Mouse (Mus musculus) midbrain, postnatal 0 days (tissue): ENCODE results near the gene Tmem161a. TPM values are rescaled to one million over a fixed set of nuclear protein-coding genes. Genes with fewer than 3 reads are reported as not detected.

Source experiments
- ATAC-seq: fragments of 200-750 bp; cut with Nextera tagmentation; 2 replicates; pipeline ENCODE4 v1.8.0; 2017; ENCODE audit warnings: moderate number of reproducible peaks, mild to moderate bottlenecking, moderate TSS enrichment, moderate library complexity; ENCODE audit not compliant: low FRiP score
- DNase-seq: peaks from one replicate; pipeline ENCODE4 v3.0.0-alpha.2; 2015; ENCODE audit warnings: low spot score
- H3K27ac ChIP-seq: fragments of 300-500 bp; sonication (generic); 2 replicates; pipeline ENCODE4 v1.5.1; 2014; ENCODE audit warnings: low read depth, mild to moderate bottlenecking, low read length, mixed read lengths
- H3K27me3 ChIP-seq: fragments of 300-500 bp; sonication (generic); 2 replicates; pipeline ENCODE4 v1.6.1; 2014; ENCODE audit warnings: low read length, control low read depth, mixed read lengths; ENCODE audit not compliant: insufficient read depth
- H3K36me3 ChIP-seq: fragments of 300-500 bp; sonication (generic); 2 replicates; pipeline ENCODE4 v1.6.1; 2014; ENCODE audit warnings: low read length, control low read depth, mixed read lengths; ENCODE audit not compliant: insufficient read depth
- H3K4me1 ChIP-seq: fragments of 300-500 bp; sonication (generic); 2 replicates; pipeline ENCODE4 v1.6.1; 2014; ENCODE audit warnings: mild to moderate bottlenecking, control low read depth, antibody characterized with exemption, low read length, mixed read lengths; ENCODE audit not compliant: insufficient read depth
- H3K4me2 ChIP-seq: fragments of 300-500 bp; sonication (generic); 2 replicates; pipeline ENCODE4 v1.6.1; 2014; ENCODE audit warnings: low read depth, mild to moderate bottlenecking, low read length, mixed read lengths; ENCODE audit not compliant: poor library complexity, severe bottlenecking
- H3K4me3 ChIP-seq: fragments of 300-500 bp; sonication (generic); 2 replicates; pipeline ENCODE4 v1.5.1; 2014; ENCODE audit warnings: low read depth, mild to moderate bottlenecking, low read length, moderate library complexity
- H3K9ac ChIP-seq: fragments of 300-500 bp; sonication (generic); replicated peaks from 2 replicates; pipeline ENCODE4 v1.6.1; 2014; ENCODE audit warnings: mild to moderate bottlenecking, low read length, moderate library complexity, mixed read lengths; ENCODE audit not compliant: poor library complexity, severe bottlenecking
- H3K9me3 ChIP-seq: fragments of 300-500 bp; sonication (generic); 2 replicates; pipeline ENCODE4 v1.6.1; 2016; ENCODE audit warnings: low read length, control low read depth
- CTCF ChIP-seq: IDR thresholded peaks from 2 replicates; pipeline ENCODE4 v1.5.1; 2016; ENCODE audit warnings: antibody characterized with exemption, mild to moderate bottlenecking
- WGBS: fragments of 180-500 bp; shearing (Covaris S2); extraction: QIAGEN DNeasy Blood & Tissue Kit; methylation state at CpG from one replicate; pipeline ENCODE4 v1.1.7; 2014; 5-methylcytosine and 5-hydroxymethylcytosine counted together
- polyA plus RNA-seq: library from polyadenylated mRNA; unstranded; fragments of >200 nt; fragmentation: Nextera tagmentation; extraction: Ambion mirVana; gene quantifications from 2 replicates; pipeline ENCODE4 v1.2.1, GENCODE M21; 2015
- total RNA-seq: library from RNA; depleted of rRNA; stranded (reverse); fragments of >200 nt; gene quantifications from 2 replicates; pipeline ENCODE4 v1.2.3, GENCODE M21; 2014

Tmem161a gene
- total and polyA plus RNA-seq, 2 experiments from 2014 or later, result 49.5 to 64.8 TPM

DNA sequence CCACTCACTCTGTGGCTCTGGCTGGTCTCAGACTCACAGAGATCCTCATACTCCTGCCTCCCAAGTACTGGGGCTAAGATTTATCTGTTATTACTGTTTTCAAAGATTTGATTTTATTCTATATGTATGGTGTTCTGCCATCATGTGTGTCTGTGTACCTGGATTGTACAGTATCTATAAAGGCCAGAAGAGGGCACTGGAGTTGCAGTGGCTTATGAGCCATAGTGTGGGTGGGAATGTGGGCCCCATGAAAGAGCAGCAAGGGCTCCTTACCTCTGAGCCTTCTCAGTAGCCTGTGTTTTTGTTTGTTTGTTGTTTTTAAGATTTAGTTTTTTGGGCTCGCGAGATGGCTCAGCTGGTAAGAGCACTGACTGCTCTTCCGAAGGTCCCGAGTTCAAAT, 6.9 kb downstream of the Tmem161a start:
- no peak for DNase-seq
- peaks cover 22% of the 10 kb centered on the region for H3K36me3 ChIP-seq

DNA sequence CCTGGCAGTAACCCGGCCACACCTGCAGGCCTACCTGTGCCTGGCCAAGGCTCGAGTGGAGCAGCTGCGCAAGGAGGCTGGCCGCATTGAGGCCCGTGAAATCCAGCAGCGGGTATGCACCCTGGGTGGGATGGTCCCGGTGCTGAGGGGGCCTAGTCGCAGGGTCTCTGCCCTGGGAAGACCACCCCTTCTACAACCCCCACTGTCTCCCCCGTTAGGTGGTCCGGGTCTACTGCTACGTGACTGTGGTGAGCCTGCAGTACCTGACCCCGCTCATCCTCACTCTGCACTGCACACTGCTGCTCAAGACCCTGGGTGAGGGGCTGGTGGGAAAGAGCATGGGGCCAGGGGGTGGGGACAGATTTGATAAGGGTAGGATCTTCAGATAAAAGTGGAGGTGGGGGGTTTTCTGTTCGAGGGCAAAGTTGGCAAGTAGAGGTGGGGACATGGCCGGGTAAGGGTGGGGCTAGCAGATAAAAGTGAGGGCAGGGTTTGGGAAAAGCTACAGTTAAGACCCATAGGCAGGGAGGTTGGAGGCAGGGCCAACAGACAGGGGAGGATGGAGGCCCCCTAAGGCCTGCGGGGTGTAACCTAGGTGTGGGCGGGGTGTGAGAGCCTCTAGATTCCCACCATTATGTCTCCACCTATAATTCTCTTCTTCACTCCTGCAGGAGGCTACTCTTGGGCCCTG, 9.2 kb downstream of the Tmem161a start:
- DNase-seq, result no peak
- ATAC-seq, result no peak

More for the DNA sequence above, 6.9 kb downstream of the Tmem161a start:
- H3K4me1 ChIP-seq, result no peaks in the 10 kb centered on the region
- H3K4me3 ChIP-seq, result no peak overlapping the region
- 96% methylated on average over 4 of the region's 4 CpGs for WGBS
- TF ChIP-seq CTCF, result peak; percentile 61
- no peak overlapping the region for H3K9ac ChIP-seq
- H3K9me3 ChIP-seq, result no peaks in the 10 kb centered on the region
- no peaks in the 10 kb centered on the region for H3K27me3 ChIP-seq
- no peak overlapping the region for H3K4me2 ChIP-seq
- H3K27ac ChIP-seq, result no peak overlapping the region
- no peak for ATAC-seq

DNA sequence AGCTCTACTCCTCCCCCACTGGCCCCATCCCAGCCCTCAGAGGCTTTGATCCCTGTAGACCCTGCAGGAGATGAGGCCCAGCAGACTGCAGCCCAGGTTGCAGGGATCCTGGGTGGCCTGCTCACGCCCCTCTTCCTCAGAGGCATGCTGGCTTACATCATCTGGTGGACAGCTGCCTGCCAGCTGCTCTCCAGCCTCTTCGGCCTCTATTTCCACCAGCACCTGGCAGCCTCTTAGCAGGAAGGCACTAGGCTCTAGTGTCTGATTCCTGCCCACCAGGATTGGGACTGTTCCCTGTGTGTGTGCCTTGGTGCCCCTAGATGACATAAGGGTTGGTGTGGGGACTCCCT, 9.7 kb downstream of the Tmem161a start:
- Histone ChIP-seq H3K9ac (no peak overlapping the region), H3K27me3 (no peaks in the 10 kb centered on the region), H3K9me3 (no peaks in the 10 kb centered on the region), H3K36me3 (peaks cover 26% of the 10 kb centered on the region), H3K4me2 (no peak overlapping the region), H3K27ac (no peak overlapping the region), H3K4me1 (no peaks in the 10 kb centered on the region), H3K4me3 (no peak overlapping the region)
- ATAC-seq, result no peak
- no peak for TF ChIP-seq CTCF
- 83% methylated on average over 2 of the region's 2 CpGs for WGBS
- no peak for DNase-seq

More for the DNA sequence above, 9.2 kb downstream of the Tmem161a start:
- no peak for TF ChIP-seq CTCF
- WGBS, result 86% methylated on average over 16 of the region's 16 CpGs
- H3K27me3 ChIP-seq, result no peaks in the 10 kb centered on the region
- H3K36me3 ChIP-seq, result peaks cover 22% of the 10 kb centered on the region
- H3K9ac ChIP-seq, result no peak overlapping the region
- H3K4me3 ChIP-seq, result no peak overlapping the region
- H3K27ac ChIP-seq, result no peak overlapping the region
- H3K9me3 ChIP-seq, result no peaks in the 10 kb centered on the region
- no peak overlapping the region for H3K4me2 ChIP-seq
- no peaks in the 10 kb centered on the region for H3K4me1 ChIP-seq

DNA sequence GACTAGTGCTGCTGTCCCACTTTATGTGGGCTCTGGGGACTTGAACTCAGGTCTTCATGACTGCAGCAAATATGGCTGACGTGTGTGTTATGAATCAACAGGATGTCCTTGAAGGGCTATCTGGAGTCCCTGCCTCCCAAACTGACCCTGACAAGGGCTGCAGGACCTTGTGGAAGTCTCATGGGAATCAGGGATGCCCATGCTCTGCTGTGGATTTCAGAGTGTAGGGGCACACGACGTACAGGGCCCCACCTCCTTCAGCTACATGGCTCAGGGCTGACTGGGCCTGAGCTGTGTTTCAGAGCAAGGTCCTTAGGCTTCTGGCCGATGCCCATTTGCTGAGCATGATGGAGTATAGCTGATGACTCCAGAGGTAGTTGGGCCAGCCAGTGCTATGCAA, 11.0 kb downstream of the Tmem161a start:
- Histone ChIP-seq H3K4me2 (no peak overlapping the region), H3K36me3 (peaks cover 38% of the 10 kb centered on the region), H3K27ac (no peak overlapping the region), H3K27me3 (no peaks in the 10 kb centered on the region), H3K4me3 (no peak overlapping the region), H3K4me1 (no peaks in the 10 kb centered on the region), H3K9me3 (no peaks in the 10 kb centered on the region), H3K9ac (no peak overlapping the region)
- no peak for TF ChIP-seq CTCF
- WGBS, result 85% methylated on average over 4 of the region's 4 CpGs
- DNase-seq (no peak), ATAC-seq (no peak)

DNA sequence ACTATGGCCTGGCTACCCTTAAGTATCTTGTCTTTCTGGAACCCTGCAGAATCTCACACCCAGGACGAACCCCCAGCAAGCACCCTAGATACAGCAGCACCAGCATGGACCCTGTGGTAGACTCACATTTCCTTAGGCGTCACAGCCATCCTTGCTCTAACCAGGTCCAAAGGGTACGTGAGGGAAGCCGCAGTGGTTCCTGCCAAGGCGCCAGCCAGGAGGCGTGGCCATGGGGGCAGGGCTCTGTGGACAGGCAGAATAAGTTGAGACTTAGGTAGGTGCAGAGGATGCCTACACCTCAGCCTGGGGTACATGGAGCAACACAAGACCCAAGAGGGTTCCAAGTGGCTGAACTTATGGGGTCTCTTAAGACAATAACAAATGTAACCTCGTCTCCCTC, 16.6 kb downstream of the Tmem161a start:
- Histone ChIP-seq H3K4me3 (no peak overlapping the region), H3K36me3 (peaks cover 58% of the 10 kb centered on the region), H3K4me2 (no peak overlapping the region), H3K4me1 (no peaks in the 10 kb centered on the region), H3K27me3 (no peaks in the 10 kb centered on the region), H3K27ac (no peak overlapping the region), H3K9ac (no peak overlapping the region), H3K9me3 (no peaks in the 10 kb centered on the region)
- DNase-seq (no peak), ATAC-seq (no peak)
- TF ChIP-seq CTCF, result no peak
- WGBS, result 73% methylated on average over 7 of the region's 7 CpGs

DNA sequence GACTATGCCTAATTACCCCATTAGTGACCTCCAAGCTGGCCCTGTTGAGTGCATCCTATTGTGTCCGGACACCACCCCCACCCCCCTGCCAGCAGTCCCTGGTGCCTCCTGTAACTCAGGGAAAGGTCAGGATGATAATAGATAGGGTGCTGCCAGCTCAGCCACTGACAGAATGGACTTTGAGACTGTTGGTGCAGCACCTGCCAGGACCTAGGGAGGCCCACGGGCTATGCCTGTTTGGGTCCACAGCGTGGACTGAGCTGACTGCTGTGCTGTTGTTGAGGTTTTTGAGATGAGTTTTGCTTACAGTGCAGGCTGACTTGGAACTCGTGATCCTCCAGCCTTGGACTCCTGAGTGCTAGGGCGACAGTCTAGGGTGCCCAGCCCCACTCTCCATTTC, 21.1 kb downstream of the Tmem161a start:
- H3K4me3 ChIP-seq, result no peak overlapping the region
- TF ChIP-seq CTCF, result no peak
- ATAC-seq (no peak), DNase-seq (no peak)
- no peak overlapping the region for H3K4me2 ChIP-seq
- H3K27me3 ChIP-seq, result no peaks in the 10 kb centered on the region
- no peak overlapping the region for H3K27ac ChIP-seq
- peaks cover 41% of the 10 kb centered on the region for H3K36me3 ChIP-seq
- 75% methylated on average over 5 of the region's 5 CpGs for WGBS
- H3K9ac ChIP-seq, result no peak overlapping the region
- H3K9me3 ChIP-seq, result no peaks in the 10 kb centered on the region
- peaks cover 2% of the 10 kb centered on the region; the same call in 1 of the 2 replicates for H3K4me1 ChIP-seq
